Mouse (Mus musculus) retina, adult 2 months (tissue): ENCODE results near the gene Mitf.

Experiments used
- DNase-seq: peaks from one replicate; pipeline ENCODE4 v3.0.0-alpha.2; 2012; ENCODE audit warnings: low read depth, low spot score

Mitf gene

DNA sequence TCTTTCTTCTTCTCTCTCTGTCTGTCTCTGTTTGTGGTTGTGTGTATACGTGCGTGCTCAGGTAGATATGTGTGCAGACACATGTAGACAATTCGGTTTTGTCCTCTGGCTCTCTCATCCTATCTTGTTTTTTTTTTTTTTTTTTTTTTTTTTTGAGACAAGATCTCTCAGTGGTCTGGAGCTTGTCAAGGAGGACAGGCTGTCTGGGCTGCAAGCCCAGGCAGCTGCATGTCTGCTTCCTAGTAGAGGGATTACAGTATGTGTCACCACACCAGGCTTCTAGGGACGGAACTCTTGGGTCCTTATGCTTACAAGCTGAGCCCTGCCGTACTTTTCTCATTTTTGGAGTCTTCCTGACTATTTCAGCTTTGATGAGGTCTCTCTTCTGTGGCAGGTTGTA is 73.5 kb downstream of the Mitf start:
- no peak for DNase-seq

DNA sequence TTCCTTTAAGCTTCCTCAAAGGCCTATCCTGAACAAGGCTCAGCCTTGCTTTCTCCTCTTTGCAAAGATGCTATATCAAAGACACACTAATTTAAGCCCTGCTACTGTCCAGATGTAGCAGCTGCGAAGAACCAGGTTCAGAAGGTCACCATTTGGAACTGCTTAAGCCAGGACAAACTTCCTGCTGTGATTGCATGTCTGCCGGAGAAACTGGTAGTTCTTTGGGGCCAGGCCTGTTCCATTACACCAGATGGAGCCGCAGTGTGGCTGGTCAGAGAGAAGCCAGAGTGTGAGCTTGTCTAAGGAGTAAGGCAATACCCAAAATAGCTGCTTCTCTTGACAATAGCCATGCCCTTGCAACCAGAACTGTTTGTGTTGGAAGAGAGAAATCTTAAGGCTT is 75.1 kb downstream of the Mitf start:
- DNase-seq: no peak

DNA sequence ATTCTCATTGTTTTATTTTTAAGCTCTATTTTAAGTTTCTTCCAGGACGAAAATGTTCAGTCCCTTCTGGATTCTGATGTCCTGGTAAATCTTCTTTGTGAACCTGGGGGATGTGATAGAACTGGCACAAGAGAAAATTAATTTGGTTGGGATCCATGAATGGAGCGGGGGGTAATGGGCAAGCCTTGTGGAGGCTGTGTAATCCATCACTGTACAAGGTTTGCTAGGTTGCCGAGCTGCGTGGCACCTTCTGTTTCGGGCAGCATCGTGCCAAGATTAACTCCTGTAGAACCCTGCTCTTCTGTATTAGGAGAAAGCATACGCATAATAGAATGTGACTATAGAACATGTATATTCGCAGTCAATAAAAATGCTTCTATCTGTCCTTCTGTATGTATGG is 76.1 kb downstream of the Mitf start:
- no peak for DNase-seq

DNA sequence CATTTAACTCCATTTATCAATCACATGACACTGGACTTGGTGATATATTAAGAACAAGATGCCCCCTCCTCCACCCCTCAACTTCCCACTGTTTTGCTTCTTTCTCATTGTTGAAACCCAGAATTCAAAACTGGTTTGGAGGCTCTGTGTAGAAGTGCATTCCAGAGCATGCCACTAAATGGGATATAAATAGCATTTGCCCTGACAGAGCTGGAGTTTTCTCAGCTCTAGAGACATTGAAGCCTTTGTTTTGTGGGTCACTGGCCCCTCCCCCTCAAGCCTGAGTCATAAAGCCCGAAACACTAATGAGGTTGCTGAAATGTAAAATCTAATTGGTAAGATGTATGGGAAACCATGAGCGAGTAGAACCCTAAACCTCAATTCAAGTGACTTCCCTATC is 76.6 kb downstream of the Mitf start:
- DNase-seq: no peak

DNA sequence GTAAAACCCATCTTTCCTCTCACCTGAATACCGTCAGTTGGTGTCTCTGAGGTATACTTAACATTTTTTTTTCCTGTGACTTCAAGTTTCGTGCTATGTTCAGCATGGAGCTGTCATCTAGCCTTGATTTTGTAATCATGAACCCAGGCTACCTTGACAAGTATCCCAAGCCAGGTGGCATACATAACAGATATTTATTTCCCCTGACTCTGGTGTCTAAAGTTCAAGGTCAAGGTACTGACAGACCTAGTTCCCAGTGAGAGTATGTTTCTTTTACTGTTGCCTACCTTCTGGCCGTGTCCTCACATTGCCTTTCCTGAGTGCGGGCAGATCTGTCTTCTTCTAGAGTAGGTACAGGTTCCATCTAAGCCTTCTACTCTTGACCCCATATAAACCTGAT is 78.1 kb downstream of the Mitf start:
- no peak for DNase-seq

DNA sequence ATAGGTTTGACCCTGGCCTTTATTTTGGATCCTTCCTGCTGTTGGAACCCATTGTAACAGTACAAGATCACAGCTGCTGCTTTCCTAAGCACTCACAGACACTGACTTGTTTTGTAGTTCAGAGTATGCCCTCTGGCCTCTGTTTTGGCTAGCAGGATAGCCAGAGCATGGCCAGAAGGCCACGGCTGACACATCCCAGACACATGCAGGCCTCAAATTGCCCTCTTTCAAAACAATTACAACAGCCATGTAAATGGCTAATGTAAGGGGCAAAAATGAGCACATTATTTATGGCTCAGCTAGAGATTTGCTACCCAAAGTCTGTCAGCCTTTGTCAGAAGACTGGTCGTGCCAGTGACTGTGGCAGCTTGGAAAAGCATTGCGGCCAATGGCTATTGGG is 78.8 kb downstream of the Mitf start:
- no peak for DNase-seq

DNA sequence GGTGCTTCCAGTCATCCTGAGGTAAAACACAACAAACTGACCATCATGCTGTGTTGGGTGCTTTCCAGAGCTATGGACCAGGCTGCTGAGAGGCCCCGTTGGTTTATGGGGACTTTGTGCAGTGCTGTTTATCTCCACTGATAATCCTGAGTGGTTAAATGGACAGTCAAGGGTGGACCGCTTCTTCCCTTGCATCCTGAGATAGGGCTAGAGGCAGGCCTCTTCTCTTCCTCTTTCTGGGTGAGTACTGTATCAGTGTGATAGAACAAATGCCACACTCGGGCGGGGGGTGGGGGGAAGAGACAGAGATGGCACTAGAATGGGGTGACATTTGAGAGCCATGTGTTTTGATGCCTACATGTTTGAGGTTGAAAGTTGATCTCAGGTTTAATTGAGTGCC is 81.0 kb downstream of the Mitf start:
- no peak for DNase-seq

DNA sequence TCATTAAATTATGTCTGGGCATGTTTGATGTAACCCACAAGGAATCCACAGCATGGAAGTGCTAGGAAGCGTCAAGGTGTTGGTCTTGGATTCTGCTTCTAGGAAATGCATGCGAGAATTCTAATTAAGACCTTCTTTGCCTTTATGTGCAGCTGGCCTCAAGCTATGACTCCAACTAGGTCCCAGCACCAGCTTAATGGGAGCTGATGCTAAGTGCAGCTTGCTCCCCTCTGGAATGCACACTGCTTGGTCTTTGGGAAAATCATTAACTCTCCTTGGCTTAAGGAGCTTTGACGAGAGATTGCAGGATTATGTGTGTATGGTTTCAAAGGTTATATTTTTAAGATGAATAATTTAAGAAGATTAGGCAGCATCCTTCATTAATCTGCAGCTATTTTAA is 81.7 kb downstream of the Mitf start:
- no peak for DNase-seq

DNA sequence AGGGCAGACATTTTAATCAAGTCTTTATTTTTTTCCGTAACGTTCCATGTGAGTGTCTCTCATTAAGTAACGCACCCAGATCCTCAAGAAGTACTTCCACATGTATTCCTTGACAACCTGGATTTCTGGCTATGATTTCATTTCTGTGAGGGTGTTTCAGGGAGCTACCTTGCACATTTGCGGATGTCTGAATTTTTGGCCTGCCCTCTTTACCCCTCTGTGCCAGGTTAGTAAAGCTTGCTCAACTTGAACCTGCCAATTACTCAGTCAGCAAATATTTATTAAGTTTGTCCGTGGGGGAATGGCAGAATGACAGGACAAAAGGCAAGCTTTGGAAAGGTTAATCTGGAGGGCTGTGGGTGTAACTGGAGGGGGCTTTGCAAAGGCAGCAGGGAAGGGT is 86.7 kb downstream of the Mitf start:
- no peak for DNase-seq

DNA sequence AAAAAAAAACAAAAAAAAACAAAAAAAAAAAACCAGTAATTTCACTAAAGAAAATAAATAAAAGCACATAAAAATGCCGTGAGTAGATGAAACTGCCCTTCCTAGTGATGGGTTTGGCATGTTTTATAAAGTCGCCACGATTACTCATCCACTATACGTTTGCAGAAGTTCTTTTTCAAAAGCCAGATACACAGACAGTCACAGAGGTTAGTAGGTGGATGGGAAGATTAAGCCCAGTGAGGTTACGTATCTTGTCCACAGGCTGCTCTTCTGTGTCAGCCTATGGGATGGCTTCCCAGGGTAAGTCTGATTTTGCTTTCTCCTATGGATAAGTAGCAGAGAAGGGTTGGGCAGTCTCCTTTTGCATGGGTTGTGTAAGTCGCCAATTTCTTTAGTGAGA is 90.3 kb downstream of the Mitf start:
- no peak for DNase-seq

DNA sequence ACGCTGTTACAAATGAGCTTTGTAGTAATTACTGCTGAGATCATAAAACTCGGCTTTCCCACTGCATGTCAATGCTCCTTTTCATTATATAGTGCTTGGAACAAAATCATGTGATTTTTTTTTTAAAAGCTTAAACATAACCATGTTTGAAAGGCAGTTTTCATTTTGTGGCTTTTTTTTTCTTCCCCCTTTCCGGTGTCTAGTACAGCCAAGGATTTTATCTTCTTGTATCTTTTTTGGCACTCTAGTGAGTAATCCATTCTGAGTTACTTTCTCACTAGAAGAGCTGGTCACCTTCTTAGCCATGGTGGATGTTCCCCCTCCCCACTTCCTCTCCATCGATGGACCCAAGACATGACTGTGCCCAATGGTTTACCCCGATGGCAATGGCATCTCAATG is 91.2 kb downstream of the Mitf start:
- DNase-seq: no peak

DNA sequence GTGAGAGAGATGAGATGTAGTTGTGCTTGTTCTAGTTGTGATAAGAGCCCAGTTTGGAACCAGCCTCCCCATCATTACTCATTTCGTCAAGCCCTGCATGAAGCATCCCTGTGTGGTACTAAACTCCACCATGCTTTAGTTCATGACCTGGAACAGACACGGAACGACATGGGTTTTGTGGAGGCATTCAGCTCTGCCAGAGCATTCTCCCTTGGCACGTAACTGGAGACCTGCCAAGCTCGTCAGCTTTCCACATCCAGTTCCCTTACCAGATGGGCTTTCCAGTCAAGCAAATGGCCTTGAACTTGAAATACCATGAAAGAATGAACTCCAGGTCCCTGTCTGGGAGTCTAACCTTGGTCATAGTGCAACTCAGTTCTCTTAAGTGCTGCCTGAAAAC is 94.7 kb downstream of the Mitf start:
- DNase-seq: no peak

DNA sequence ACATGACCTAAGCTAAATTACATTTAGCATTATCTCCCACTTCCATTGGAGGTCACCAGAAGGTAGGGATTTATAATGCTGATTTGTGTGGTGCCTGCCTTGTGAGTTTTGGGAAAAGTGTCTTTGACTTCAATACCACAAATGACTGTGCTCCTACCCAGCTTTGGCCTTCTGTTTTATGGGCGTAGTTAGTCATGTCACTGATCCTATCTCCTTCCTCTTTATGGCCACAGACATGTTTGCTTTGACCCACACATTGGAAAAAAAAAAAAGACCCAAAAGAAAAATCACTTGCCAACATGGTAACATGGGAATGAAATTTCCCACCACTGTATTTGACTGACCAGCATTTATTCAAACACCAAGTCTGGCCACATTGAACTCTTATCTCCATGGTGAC is 95.4 kb downstream of the Mitf start:
- no peak for DNase-seq

DNA sequence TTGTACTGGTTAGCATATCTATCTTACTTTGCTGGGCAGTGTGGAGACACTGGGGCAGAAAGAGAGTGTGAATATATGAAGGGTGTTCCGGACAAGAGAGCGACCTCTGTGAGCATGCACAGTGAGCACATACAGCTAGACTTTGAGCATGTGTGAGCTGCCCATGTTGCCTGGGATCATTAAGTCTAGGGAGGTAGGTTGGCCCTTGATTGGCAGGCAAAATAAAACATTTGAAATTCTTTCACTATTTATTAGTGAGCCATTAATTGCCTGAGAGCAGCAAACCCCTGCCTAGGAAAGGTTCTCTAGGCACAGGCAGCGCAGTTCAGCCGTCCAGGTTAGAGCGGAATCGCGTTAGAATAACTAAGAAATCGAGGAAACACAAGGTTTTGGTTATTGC is 107.9 kb downstream of the Mitf start:
- DNase-seq: no peak

DNA sequence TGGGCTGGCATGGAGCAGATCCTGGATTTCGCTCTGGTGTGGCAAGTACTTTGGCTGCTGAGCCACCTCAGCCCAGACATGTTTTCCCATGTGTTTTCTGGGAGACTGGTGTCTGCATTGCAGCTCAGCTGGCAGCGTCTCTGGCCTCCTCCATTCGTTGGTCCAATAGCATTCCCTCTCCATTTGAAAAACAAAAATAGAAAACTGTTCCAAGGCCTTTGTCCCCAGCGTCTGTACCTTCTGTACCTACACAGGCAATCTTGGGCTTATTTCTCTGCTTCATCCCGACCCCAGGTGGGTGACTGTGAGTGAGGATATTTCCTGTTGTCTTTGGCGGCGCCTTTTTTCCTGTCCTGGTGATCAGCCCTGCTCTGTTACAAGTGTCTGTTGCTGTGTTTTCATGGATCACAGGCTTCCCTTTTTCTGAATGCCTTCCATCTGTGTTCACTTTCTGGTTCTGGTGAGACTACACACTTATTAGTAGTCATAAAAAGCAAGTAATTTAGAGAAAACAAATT is 109.6 kb downstream of the Mitf start:
- no peak for DNase-seq

DNA sequence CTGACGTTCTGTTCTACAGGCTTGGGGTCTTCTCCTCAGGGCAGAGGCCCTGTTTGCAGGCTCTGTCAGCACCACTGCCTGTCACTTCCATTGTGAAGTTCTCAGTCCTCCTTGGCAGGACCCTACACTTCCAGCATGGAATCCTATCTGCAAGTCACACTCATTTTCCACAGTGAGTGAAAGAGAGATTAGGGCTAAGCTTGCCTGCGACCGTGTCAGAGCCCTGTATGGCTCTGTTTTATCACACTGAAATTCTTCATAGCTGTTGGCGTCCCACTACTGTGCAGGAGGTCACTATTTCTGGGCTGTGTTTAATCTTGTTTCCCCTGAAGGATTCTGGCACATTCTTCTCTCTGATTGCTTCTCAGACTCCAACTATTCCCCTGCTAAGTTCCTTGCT is 111.2 kb downstream of the Mitf start:
- DNase-seq: no peak

DNA sequence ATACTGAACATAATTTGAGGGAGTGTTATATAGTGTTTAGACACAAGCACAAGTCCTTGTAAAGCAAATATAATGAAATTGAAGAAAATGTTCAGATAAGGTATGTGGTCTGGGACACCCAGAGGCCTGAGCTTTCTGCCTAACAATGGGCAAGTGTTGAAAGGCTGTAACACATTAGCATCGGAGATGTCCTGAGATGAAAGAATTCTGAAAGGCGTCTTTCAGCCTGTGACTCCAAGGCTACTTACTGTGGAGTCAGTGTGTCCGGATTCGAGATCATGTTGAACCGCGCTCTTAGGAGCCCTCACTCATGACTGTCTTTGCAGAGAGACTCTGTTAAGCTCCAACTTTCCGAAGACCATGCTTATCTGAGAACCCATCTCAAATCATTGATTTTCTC is 111.6 kb downstream of the Mitf start:
- DNase-seq: no peak

DNA sequence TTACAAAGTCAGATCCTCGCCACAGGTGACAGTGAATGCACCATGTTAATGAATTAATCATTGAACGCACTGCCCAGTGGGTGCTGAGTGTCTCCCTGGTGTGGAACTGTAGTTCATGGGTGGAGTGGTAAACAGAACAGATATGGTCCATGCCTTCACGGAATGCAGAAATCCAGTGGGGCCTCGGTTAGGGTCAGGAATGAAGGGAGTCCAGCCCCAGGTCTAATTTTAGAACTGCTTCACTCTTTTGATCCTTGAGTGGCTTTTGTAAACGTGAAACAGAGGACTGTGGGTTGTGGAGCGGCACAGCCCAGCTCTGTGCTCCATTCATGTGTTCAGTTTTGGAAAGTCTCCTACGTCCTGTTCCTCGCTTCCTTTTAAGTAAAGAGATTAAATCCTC is 112.4 kb downstream of the Mitf start:
- DNase-seq: no peak

DNA sequence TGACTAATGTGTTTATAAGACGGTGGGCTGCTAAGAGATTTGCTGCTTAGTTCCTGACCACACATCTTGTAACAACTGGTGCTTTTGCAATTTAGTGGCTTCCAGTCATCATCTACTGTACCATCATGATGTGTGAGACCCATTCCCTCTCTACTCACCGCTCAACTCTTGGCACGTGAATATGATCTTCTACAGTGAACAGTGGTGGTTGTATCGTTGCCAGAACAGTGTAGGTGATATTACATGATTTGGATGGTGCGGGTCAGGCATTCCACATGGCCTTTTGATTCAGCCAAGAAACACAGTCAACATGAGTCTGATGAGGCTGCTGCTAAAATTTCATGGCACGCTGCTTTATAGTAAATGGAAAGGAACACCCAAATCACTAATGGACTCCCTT is 114.7 kb downstream of the Mitf start:
- DNase-seq: no peak

DNA sequence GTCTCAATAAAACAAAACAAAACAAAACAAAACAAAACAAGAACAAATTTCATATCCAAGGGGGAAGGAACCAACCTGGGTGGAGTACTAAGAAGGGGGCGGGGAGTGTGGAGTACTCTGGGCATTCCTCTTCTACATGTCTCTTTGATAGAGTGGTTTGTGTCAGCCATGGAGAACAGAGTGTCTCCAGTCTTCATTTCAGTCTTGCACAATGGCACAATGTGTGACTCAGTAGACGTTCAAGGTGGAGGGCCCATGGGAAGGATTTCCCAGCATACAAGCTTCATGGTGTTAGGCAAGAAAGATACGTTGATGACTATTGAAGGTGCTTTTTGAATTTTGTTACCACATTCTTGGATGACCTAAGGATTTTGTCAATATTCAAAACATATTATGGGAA is 117.4 kb downstream of the Mitf start:
- no peak for DNase-seq

DNA sequence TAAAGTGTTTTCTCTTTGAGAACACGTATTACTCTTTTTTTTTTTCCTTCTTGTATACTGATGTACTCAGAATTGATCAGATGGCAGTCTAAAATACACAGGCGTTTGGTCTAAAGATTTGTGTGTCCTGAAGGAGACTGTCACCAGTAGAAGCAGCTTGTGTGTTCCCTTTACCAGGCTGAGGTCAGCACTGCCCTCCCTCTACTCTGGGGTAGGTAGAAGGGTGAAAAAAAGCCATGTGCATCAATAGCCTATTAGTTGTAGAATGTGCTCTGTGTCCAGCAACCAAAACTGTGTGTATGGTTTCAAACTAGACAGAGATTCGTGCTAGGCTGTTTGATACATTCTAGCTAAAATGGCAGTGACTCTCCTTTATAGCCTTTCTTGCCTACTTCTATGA is 122.2 kb downstream of the Mitf start:
- no peak for DNase-seq

DNA sequence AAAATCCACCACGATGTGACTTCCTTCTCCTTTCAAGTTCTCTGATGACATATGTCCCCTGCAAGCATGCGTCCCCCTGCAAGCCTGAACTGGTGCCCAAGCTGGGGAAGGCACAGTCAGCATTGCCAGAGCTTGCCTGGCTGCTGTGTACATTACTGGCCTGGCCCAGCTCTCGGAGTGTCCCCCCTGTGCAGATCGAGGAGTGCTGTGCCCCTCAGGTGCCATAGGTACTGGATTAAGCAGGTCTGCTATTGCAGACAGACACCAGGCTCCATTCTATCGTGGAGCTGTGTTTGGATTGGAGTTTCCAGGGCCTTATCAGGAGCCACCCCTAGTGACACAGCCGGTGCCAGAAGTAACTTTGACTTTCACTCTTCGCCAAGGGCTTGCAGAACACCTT is 122.6 kb downstream of the Mitf start:
- DNase-seq: no peak

DNA sequence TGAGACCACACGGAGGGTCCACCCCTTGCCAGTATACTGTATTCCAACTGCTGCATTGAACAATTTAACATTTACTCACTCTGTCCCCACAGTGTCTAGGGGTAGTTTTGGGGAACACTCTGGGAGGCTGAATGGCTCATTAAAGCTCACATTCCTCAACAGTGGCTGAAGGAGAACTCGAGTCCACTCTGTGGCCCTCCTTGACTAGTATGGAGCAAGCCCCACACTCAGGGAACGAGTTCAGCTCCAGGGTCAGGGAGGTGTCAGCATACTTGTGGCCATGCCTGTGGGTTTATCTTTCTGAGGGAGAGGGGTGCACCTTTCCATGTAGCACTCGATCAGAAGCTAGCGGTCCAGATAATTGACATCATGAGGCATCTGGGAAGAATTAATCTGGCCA is 130.3 kb downstream of the Mitf start:
- no peak for DNase-seq

DNA sequence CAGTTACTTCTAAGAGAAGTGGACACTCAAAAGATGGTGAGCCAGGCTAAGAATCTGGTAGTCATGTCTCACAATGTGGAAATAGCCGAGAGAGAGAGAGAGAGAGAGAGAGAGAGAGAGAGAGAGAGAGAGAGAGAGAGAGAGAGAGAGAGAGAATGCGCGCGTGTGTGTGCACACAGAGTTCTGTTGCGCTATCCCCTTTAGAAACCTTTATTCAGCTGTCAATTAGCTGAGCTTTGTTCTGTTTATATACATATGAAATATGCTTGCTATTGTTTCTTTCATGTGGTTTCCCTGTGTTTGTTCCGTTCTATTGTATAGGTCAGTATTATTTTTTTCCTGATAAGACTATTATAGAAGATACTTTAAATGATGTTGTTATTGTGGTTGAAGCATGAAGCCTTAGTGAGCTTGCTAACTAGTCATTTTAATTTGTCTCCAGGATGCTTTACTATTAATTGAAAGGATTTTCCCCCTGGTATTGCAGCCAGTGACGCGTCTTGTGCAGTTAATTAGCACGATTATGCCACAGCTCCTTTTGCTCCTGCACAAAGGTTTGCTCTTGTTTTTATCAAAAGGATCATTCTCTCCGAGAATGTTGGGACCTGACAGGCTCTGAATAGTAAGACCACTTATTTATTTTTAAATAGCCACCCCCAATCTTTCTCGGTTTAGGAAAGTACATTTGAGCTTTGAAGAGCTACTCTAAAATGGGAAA is 131.2 kb downstream of the Mitf start:
- DNase-seq: no peak
